Mouse (Mus musculus) bone marrow, adult 2 months (tissue): ENCODE measurements around the gene Hic1.

Source experiments
- CTCF ChIP-seq: fragments of 200-500 bp; IDR thresholded peaks from 2 replicates; pipeline ENCODE4 v1.5.1; 2011; ENCODE audit warnings: low read length, control low read depth; ENCODE audit not compliant: control insufficient read depth, insufficient read depth
- POLR2A ChIP-seq: fragments of 200-500 bp; IDR thresholded peaks from 2 replicates; pipeline ENCODE4 v1.6.1; 2011; ENCODE audit warnings: low read depth, mild to moderate bottlenecking, control low read depth, low read length, borderline replicate concordance; ENCODE audit not compliant: control insufficient read depth

- TF ChIP-seq CTCF (no peak), POLR2A (no peak)
These were observed 25.6 kb upstream of the Hic1 start for GRCm38 (mm10) chr11:75194850-75195461.
